Mouse (Mus musculus) heart, adult 2 months (tissue): ENCODE data around the gene Zfp287.

Source experiments
- EP300 ChIP-seq: fragments of 200-500 bp; IDR thresholded peaks from 2 replicates; pipeline ENCODE4 v1.6.1; 2011; ENCODE audit warnings: low read depth, low read length, control low read depth; ENCODE audit not compliant: insufficient read depth
- POLR2A ChIP-seq: fragments of 200-500 bp; IDR thresholded peaks from 2 replicates; pipeline ENCODE4 v1.6.1; 2011; ENCODE audit warnings: mild to moderate bottlenecking, low read depth, low read length, control low read depth; ENCODE audit not compliant: insufficient read depth

GRCm38 (mm10) chr11:62706141-62706540 is 25.6 kb downstream of the Zfp287 start:
- TF ChIP-seq EP300, result no peak
- TF ChIP-seq POLR2A, result no peak
